Mouse (Mus musculus): ENCODE results near the gene Gdpd1. TPM values are rescaled to one million over a fixed set of nuclear protein-coding genes. Genes with fewer than 3 reads are reported as not detected.

Gene Gdpd1
- polyA plus RNA-seq, 1 experiment from 2014 or later: 177 TPM

DNA sequence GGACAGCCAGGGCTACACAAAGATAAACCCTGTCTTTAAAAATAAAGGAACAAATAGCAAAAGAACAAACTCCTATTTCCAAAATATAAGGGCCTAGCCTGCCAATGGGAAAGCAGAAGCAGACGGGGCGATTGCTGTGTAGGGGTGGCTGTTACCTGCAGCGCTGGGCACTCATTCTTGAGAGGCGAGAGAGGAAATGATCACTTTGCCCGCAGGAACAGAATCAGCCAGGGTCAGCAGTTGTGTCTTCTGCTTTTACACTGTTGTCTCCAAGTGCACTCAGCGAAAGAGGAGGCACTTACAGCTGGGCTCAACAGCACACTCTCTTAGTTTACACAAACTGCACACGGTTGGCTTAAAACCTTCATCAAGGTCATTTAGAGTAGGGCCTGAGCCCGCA lies 54.4 kb downstream of the Gdpd1 start:
- Histone ChIP-seq H3K4me3 (ENCODE audit: low read depth, low read length) (no peak overlapping the region), H3K27ac (ENCODE audit: low read length) (no peak overlapping the region)
- WGBS: 88% methylated on average over 8 of the region's 8 CpGs

DNA sequence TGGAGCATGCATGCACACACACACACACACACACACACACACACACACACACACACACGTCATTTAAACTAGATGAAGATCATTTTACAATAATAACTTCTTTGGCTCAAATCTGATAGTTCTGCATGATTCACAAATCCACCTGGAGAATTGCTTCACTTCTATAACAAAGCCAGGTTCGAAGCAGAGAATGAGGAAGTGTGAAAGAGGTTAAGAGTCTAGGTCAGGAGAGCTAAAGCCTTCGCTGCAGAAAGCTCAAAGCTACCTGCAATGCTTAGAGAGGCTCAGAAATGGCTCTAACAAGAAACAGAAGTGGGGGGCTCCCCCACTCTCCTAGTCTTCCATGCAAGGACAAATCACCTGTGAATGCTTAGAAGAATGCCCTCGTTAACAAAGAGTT lies 55.8 kb downstream of the Gdpd1 start:
- Histone ChIP-seq H3K4me2 (ENCODE audit: low read length) (no peak overlapping the region), H3K27me3 (ENCODE audit: control insufficient read depth, insufficient read depth, low read depth, low read length) (no peaks in the 10 kb centered on the region), H3K9ac (ENCODE audit: low read depth, low read length) (no peak overlapping the region), H3K4me3 (ENCODE audit: low read depth, low read length) (no peak overlapping the region), H3K4me1 (ENCODE audit: control insufficient read depth, insufficient read depth, low read length) (no peaks in the 10 kb centered on the region), H3K36me3 (ENCODE audit: control insufficient read depth, insufficient read depth, low read length) (no peaks in the 10 kb centered on the region), H3K9me3 (replicated peaks; ENCODE audit: control insufficient read depth, low read length, poor library complexity, severe bottlenecking) (no peaks in the 10 kb centered on the region), H3K27ac (ENCODE audit: low read length) (no peak overlapping the region)
- 79% methylated on average over 4 of the region's 4 CpGs for WGBS
- ATAC-seq: no peak

More for the DNA sequence above, 54.4 kb downstream of the Gdpd1 start:
- Histone ChIP-seq H3K4me1 (ENCODE audit: control insufficient read depth, insufficient read depth, low read length) (no peaks in the 10 kb centered on the region), H3K27me3 (ENCODE audit: control insufficient read depth, insufficient read depth, low read depth, low read length) (no peaks in the 10 kb centered on the region), H3K36me3 (ENCODE audit: control insufficient read depth, insufficient read depth, low read length) (no peaks in the 10 kb centered on the region), H3K4me2 (ENCODE audit: low read length) (no peak overlapping the region), H3K9ac (ENCODE audit: low read depth, low read length) (no peak overlapping the region), H3K9me3 (replicated peaks; ENCODE audit: control insufficient read depth, low read length, poor library complexity, severe bottlenecking) (no peaks in the 10 kb centered on the region)
- ATAC-seq: no peak

DNA sequence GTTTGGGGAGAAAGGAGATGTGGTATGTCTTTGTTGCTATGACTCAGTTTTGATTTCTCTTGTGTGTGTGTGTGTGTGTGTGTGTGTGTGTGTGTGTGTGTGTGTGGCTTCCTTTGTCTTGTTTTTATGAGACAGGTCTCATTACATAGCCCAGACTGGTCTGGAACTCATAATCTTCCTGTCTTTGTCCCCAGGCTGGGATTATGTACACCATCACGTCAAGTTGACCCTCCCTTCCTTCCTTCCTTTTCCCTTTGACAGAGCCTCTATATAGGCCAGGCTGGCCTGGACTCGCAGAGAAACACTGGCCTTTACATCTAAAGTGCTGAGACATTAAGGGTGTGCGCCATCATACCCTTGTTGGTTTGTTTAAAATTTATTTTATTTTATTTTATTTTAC lies 58.2 kb downstream of the Gdpd1 start:
- Histone ChIP-seq H3K27ac (ENCODE audit: low read length) (no peak overlapping the region), H3K36me3 (ENCODE audit: control insufficient read depth, insufficient read depth, low read length) (no peaks in the 10 kb centered on the region), H3K4me3 (ENCODE audit: low read depth, low read length) (no peak overlapping the region), H3K4me1 (ENCODE audit: control insufficient read depth, insufficient read depth, low read length) (no peaks in the 10 kb centered on the region), H3K4me2 (ENCODE audit: low read length) (no peak overlapping the region), H3K9me3 (replicated peaks; ENCODE audit: control insufficient read depth, low read length, poor library complexity, severe bottlenecking) (no peaks in the 10 kb centered on the region), H3K9ac (ENCODE audit: low read depth, low read length) (no peak overlapping the region), H3K27me3 (ENCODE audit: control insufficient read depth, insufficient read depth, low read depth, low read length) (no peaks in the 10 kb centered on the region)
- ATAC-seq: no peak
- WGBS: 79% methylated on average over 3 of the region's 3 CpGs

DNA sequence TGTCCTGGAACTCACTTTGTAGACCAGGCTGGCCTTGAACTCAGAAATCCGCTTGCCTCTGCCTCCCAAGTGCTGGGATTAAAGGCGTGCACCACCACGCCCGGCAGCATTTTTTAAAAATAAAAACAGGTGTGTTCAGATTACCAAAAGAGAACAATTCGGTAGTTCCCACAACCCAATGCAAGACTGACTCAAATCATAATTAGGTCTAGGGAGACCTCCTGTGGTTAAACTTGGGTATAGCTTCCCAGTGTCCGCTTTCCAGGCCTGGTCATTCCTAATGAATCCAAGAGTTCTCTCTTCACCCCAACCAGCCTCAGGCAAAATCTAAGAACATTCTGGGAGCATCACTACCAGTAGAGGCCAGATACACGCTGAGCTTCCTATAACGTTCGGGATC lies 63.4 kb downstream of the Gdpd1 start:
- H3K36me3 ChIP-seq (ENCODE audit: control insufficient read depth, insufficient read depth, low read length): no peaks in the 10 kb centered on the region
- peak; percentile 58; the same call in 1 of the 2 replicates for ATAC-seq
- WGBS: 17% methylated on average over 9 of the region's 9 CpGs

DNA sequence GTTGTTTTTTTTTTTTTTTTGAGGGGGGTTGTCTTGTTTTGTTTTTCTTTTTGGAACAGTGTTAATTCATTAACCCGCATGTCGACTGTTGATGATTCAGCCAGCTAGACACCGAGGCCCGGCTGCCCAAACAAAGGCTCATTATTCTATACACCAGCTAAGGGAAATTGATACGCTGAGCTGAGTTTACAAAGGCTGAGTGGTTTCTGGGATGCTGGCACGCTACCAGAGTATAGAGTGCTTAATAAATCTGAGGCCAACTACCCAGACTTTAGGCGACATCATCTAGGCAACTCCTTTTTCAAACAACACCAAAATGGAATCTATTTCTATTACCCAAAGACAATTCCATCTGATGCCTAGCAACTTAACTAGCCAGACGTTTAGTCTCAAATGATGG lies 66.5 kb downstream of the Gdpd1 start:
- WGBS: 11% methylated on average over 8 of the region's 8 CpGs
- no peaks in the 10 kb centered on the region for H3K27me3 ChIP-seq (ENCODE audit: control insufficient read depth, insufficient read depth, low read depth, low read length)
- no peaks in the 10 kb centered on the region for H3K9me3 ChIP-seq (replicated peaks; ENCODE audit: control insufficient read depth, low read length, poor library complexity, severe bottlenecking)
- no peaks in the 10 kb centered on the region for H3K36me3 ChIP-seq (ENCODE audit: control insufficient read depth, insufficient read depth, low read length)
- no peak overlapping the region for H3K4me3 ChIP-seq (ENCODE audit: low read depth, low read length)
- no peak overlapping the region for H3K4me2 ChIP-seq (ENCODE audit: low read length)
- no peak overlapping the region for H3K27ac ChIP-seq (ENCODE audit: low read length)
- peaks cover 3% of the 10 kb centered on the region; the same call in 1 of the 2 replicates for H3K4me1 ChIP-seq (ENCODE audit: control insufficient read depth, insufficient read depth, low read length)
- no peak for ATAC-seq
- H3K9ac ChIP-seq (ENCODE audit: low read depth, low read length): no peak overlapping the region

More for the DNA sequence above, 63.4 kb downstream of the Gdpd1 start:
- Histone ChIP-seq H3K9me3 (replicated peaks; ENCODE audit: control insufficient read depth, low read length, poor library complexity, severe bottlenecking) (no peaks in the 10 kb centered on the region), H3K27ac (ENCODE audit: low read length) (no peak overlapping the region), H3K4me1 (ENCODE audit: control insufficient read depth, insufficient read depth, low read length) (peaks cover 3% of the 10 kb centered on the region; the same call in 1 of the 2 replicates), H3K27me3 (ENCODE audit: control insufficient read depth, insufficient read depth, low read depth, low read length) (no peaks in the 10 kb centered on the region), H3K9ac (ENCODE audit: low read depth, low read length) (no peak overlapping the region), H3K4me2 (ENCODE audit: low read length) (no peak overlapping the region), H3K4me3 (ENCODE audit: low read depth, low read length) (no peak overlapping the region)

DNA sequence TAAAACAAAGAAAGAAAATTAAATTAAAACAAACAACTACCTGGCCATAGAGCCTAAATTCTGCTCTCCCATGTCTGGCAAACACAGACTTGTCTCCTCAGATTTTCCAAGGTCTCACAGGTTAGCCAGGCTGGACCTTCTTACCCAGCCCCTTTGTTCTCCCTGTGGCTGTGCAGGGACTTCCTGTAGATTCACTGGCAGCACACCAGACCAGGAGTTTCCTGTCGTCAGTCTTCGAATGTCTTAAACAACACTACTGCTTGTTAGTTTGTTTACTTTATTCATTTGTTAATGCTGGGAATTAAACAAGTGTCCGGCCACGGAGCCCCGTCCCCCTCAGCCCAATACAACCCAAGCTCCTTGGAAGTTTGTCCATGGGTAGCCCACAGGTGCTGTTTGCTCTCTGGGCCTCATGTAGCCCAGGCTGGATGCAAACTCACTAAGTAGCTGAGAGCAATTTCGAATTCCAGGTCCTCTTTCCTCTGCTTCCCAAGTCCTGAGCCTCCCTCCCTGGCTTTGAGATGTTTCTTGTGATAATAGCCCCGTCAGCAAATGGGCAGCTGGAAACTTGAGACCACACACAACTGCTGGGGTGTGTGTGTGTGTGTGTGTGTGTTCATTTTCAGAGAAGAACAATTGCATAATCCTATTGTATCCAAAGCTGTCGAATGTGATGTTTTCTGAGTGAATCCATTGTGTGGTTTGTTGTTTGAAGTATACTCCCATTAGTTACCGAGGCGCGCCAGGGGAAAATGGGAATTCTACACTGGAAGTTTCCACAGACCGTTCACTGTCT lies 68.7 kb downstream of the Gdpd1 start:
- no peaks in the 10 kb centered on the region for H3K36me3 ChIP-seq (ENCODE audit: control insufficient read depth, insufficient read depth, low read length)
- no peak overlapping the region for H3K9ac ChIP-seq (ENCODE audit: low read depth, low read length)

DNA sequence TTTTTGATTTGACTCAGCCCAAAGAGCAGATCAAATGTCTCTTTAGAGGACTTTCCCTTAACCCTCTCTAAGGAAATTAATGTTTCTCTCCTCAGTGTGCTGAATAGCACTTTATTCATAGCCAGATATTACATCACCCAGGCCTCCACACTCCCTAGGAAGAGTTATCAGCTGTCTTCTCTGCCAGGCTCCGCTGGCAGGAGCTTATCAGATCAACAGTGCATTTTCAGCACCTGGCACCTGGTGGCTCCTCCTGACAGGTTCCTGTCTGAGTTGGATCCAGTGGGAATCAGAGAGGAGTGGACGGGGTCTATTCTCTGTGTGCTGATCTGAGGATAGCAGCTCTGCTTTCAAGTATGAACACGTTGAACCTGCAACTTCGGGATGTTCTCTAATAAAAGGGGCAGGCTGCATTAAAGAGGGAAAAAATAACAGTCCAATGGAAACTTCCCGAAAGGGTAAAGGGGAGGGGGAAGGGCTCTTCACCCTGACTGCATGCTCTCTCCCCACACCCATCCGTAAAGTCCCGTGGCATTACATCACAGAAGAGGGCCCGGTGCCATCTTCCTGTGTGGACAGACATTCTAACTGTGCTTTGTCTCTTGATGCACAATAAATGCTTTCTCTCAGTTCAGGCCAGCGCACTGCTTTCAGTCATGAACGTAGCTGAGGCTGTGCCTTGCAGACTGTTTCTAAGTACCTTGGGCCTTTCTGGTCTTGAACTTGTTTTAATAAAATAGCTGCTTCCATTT lies 71.6 kb downstream of the Gdpd1 start:
- H3K36me3 ChIP-seq (ENCODE audit: control insufficient read depth, insufficient read depth, low read length): no peaks in the 10 kb centered on the region
- no peak overlapping the region for H3K4me2 ChIP-seq (ENCODE audit: low read length)
- no peaks in the 10 kb centered on the region for H3K9me3 ChIP-seq (replicated peaks; ENCODE audit: control insufficient read depth, low read length, poor library complexity, severe bottlenecking)
- H3K27me3 ChIP-seq (ENCODE audit: control insufficient read depth, insufficient read depth, low read depth, low read length): no peaks in the 10 kb centered on the region
- no peak overlapping the region for H3K4me3 ChIP-seq (ENCODE audit: low read depth, low read length)
- 86% methylated on average over 10 of the region's 10 CpGs for WGBS
- peaks cover under 1% of the 10 kb centered on the region; the same call in 1 of the 2 replicates for H3K4me1 ChIP-seq (ENCODE audit: control insufficient read depth, insufficient read depth, low read length)
- H3K9ac ChIP-seq (ENCODE audit: low read depth, low read length): no peak overlapping the region
- no peak for ATAC-seq
- no peak overlapping the region for H3K27ac ChIP-seq (ENCODE audit: low read length)

More for the DNA sequence above, 68.7 kb downstream of the Gdpd1 start:
- H3K4me3 ChIP-seq (ENCODE audit: low read depth, low read length): no peak overlapping the region
- H3K27me3 ChIP-seq (ENCODE audit: control insufficient read depth, insufficient read depth, low read depth, low read length): no peaks in the 10 kb centered on the region
- ATAC-seq: no peak
- no peak overlapping the region for H3K4me2 ChIP-seq (ENCODE audit: low read length)
- H3K27ac ChIP-seq (ENCODE audit: low read length): no peak overlapping the region
- 54% methylated on average over 12 of the region's 12 CpGs for WGBS
- H3K9me3 ChIP-seq (replicated peaks; ENCODE audit: control insufficient read depth, low read length, poor library complexity, severe bottlenecking): no peaks in the 10 kb centered on the region
- H3K4me1 ChIP-seq (ENCODE audit: control insufficient read depth, insufficient read depth, low read length): peaks cover 3% of the 10 kb centered on the region; the same call in 1 of the 2 replicates

DNA sequence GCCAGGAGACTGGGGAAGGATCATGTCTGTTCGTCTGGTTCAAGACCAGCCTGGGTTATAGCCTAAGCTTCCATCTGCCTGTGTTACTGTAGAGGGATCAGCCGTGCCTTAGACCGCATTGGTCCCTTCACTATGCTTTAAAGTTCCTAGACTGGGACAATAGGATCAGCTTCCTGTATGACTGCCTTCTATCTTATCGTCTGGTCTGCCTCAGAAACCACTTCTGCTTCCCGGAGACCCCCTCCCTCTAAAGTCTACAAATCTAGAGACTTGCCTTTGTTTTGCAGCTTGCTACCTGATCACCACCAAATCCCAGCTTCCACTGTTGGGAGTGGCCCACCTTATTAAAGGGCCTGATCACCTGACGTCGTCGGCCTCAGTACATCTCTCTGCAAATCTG lies 72.6 kb downstream of the Gdpd1 start:
- Histone ChIP-seq H3K36me3 (ENCODE audit: control insufficient read depth, insufficient read depth, low read length) (no peaks in the 10 kb centered on the region), H3K9me3 (replicated peaks; ENCODE audit: control insufficient read depth, low read length, poor library complexity, severe bottlenecking) (no peaks in the 10 kb centered on the region), H3K4me3 (ENCODE audit: low read depth, low read length) (no peak overlapping the region), H3K4me1 (ENCODE audit: control insufficient read depth, insufficient read depth, low read length) (no peaks in the 10 kb centered on the region), H3K27me3 (ENCODE audit: control insufficient read depth, insufficient read depth, low read depth, low read length) (no peaks in the 10 kb centered on the region), H3K4me2 (ENCODE audit: low read length) (no peak overlapping the region), H3K27ac (ENCODE audit: low read length) (no peak overlapping the region), H3K9ac (ENCODE audit: low read depth, low read length) (no peak overlapping the region)
- ATAC-seq: no peak
- 90% methylated on average over 8 of the region's 8 CpGs for WGBS

DNA sequence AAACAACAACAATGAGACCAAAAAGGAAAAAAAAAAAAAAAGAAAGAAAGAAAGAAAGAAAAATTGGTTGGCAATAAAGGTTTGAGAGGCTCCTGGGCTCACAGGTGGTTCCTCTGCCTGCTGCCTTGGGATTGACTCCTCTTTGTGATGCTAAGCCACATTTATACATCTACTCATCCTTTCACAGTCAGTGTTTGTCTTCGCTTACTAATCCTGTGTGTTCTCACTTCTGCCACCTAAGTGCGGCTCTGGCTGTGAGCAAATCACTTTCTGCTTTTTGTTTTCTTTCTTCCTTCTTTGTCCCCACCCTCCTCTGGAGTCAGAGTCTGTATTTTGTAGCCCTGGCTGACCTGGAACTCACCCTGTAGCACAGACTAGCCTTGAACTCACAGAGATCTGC lies 77.6 kb downstream of the Gdpd1 start:
- H3K27me3 ChIP-seq (ENCODE audit: control insufficient read depth, insufficient read depth, low read depth, low read length): no peaks in the 10 kb centered on the region
- H3K4me3 ChIP-seq (ENCODE audit: low read depth, low read length): no peak overlapping the region
- WGBS: 20% methylated on average over 2 of the region's 2 CpGs
- H3K9ac ChIP-seq (ENCODE audit: low read depth, low read length): no peak overlapping the region
- H3K9me3 ChIP-seq (replicated peaks; ENCODE audit: control insufficient read depth, low read length, poor library complexity, severe bottlenecking): no peaks in the 10 kb centered on the region
- no peaks in the 10 kb centered on the region for H3K36me3 ChIP-seq (ENCODE audit: control insufficient read depth, insufficient read depth, low read length)
- no peak for ATAC-seq
- H3K4me1 ChIP-seq (ENCODE audit: control insufficient read depth, insufficient read depth, low read length): peaks cover 18% of the 10 kb centered on the region
- no peak overlapping the region for H3K4me2 ChIP-seq (ENCODE audit: low read length)
- no peak overlapping the region for H3K27ac ChIP-seq (ENCODE audit: low read length)

Measured in midbrain, embryonic 16.5 days (tissue).